8 mouse cellular contexts compared by ENCODE assay signal in genomic region chr10:4267481-4267880, GRCm38 (mm10). TPM values are rescaled to one million over a fixed set of nuclear protein-coding genes. Genes with fewer than 3 reads are reported as not detected.
A peak's percentile ranks its signal among the peaks of the same experiment; 100 is the strongest.
DNase-seq lines count a peak whose midpoint lies in the region; ATAC-seq lines count a peak whose summit lies in the region.

No protein-coding gene starts in this region.

- peak overlapping the region; percentile 94; the same call in 1 of the 2 replicates for H3K4me2 ChIP-seq in intestine, embryonic 16.5 days (ENCODE audit: low read depth, low read length)

- no peak overlapping the region for H3K27ac ChIP-seq in forebrain, embryonic 10.5 days
- no peak overlapping the region for H3K27ac ChIP-seq in intestine, embryonic 16.5 days (ENCODE audit: low read length)

- ATAC-seq in CD4-positive, CD25-positive, alpha-beta regulatory T cell, adult 4 months: no peak
- ATAC-seq in intestine, embryonic 16.5 days: no peak

- no peak overlapping the region for H3K9ac ChIP-seq in intestine, embryonic 16.5 days (ENCODE audit: low read depth, low read length)

- peaks cover 20% of the 10 kb centered on the region for H3K4me1 ChIP-seq in forebrain, embryonic 10.5 days
- peaks cover 4% of the 10 kb centered on the region; the same call in 1 of the 2 replicates for H3K4me1 ChIP-seq in intestine, embryonic 16.5 days (ENCODE audit: control insufficient read depth, insufficient read depth, low read length)

- no peaks in the 10 kb centered on the region for H3K36me3 ChIP-seq in forebrain, embryonic 10.5 days (replicated peaks)
- H3K36me3 ChIP-seq in intestine, embryonic 16.5 days (ENCODE audit: control insufficient read depth, insufficient read depth, low read length): no peaks in the 10 kb centered on the region

- H3K9me3 ChIP-seq in forebrain, embryonic 10.5 days: no peaks in the 10 kb centered on the region
- H3K9me3 ChIP-seq in intestine, embryonic 16.5 days (ENCODE audit: control insufficient read depth, low read length): no peaks in the 10 kb centered on the region

- peaks cover 29% of the 10 kb centered on the region for H3K27me3 ChIP-seq in forebrain, embryonic 10.5 days (ENCODE audit: poor library complexity, severe bottlenecking)
- H3K27me3 ChIP-seq in intestine, embryonic 16.5 days (replicated peaks; ENCODE audit: control insufficient read depth, insufficient read depth, low read length): no peaks in the 10 kb centered on the region

- DNase-seq in CD4-positive, CD25-positive, alpha-beta regulatory T cell, adult 2 months (ENCODE audit: low read depth, low spot score): peak; percentile 28
- DNase-seq in B cell, adult 2 months: peak; percentile 28 to 31
- DNase-seq in forebrain, embryonic 10.5 days (ENCODE audit: extremely low spot score, low spot score): no peak
- DNase-seq in c-Kit-positive CD71-positive TER-119-positive erythroid progenitor cells, embryonic 14.5 days (ENCODE audit: low spot score): no peak
- no peak for DNase-seq in spleen, postnatal 14 days (ENCODE audit: low spot score in 2 of 2)
- DNase-seq in urinary bladder, postnatal 25 days (ENCODE audit: low spot score): no peak

- 84% methylated on average over 7 of the region's 7 CpGs for WGBS in forebrain, embryonic 10.5 days
- WGBS in intestine, embryonic 16.5 days: 64% methylated on average over 7 of the region's 7 CpGs

- H3K4me3 ChIP-seq in forebrain, embryonic 10.5 days: peak overlapping the region; percentile 79
- peak overlapping the region; percentile 72 for H3K4me3 ChIP-seq in intestine, embryonic 16.5 days (ENCODE audit: low read length)

RNA-seq across cellular contexts. Expression of gene Akap12, which starts 1.3 kb away (rescaled TPM):
- polyA plus RNA-seq in CD4-positive, CD25-positive, alpha-beta regulatory T cell, adult 4 months (2017; shearing (Covaris generic)): 1 to 10 TPM; 6.7 to 7.9 TPM
- polyA plus RNA-seq in forebrain, embryonic 10.5 days (2016; fragmentation: Nextera tagmentation; extraction: Ambion mirVana): 27.9 and 29.1 TPM in 2 replicates
- polyA plus RNA-seq in intestine, embryonic 16.5 days (2015; fragmentation: Nextera tagmentation; extraction: Ambion mirVana): 32.5 and 37.0 TPM in 2 replicates

Comparison
In these comparisons a context has a peak if more than half of its experiments do, and no peak if none do; other contexts are left out.
1. DNase-seq: peak in CD4-positive, CD25-positive, alpha-beta regulatory T cell, adult 2 months (single experiment) and B cell, adult 2 months (2 of 2); none in forebrain, embryonic 10.5 days (single experiment), c-Kit-positive CD71-positive TER-119-positive erythroid progenitor cells, embryonic 14.5 days (single experiment), spleen, postnatal 14 days (0 of 2) and urinary bladder, postnatal 25 days (single experiment).